Mouse (Mus musculus) c-Kit-positive CD71-positive TER-119-negative erythroid progenitor cells, embryonic 14.5 days (primary cell): ENCODE results near the gene Abca2.

Experiments
- DNase-seq: peaks from one replicate; pipeline ENCODE4 v3.0.0-alpha.2; 2013; ENCODE audit warnings: low read depth

The Abca2 gene

GRCm38 (mm10) chr2:25425481-25425880, 3.0 kb upstream of the Abca2 start:
- no peak for DNase-seq

- DNase-seq, result peak; percentile 60
Measured at GRCm38 (mm10) chr2:25426721-25427191, 1.7 kb upstream of the Abca2 start.

GRCm38 (mm10) chr2:25427256-25427655, 1.2 kb upstream of the Abca2 start:
- no peak for DNase-seq

- no peak for DNase-seq
Measured at GRCm38 (mm10) chr2:25429435-25430180, 1.1 kb downstream of the Abca2 start.

- no peak for DNase-seq
Measured at GRCm38 (mm10) chr2:25430395-25431233, 2.1 kb downstream of the Abca2 start.

GRCm38 (mm10) chr2:25431308-25431855, 2.9 kb downstream of the Abca2 start:
- no peak for DNase-seq

- DNase-seq, result no peak
Measured at GRCm38 (mm10) chr2:25432326-25433098, 4.0 kb downstream of the Abca2 start.

GRCm38 (mm10) chr2:25433101-25433500, 4.6 kb downstream of the Abca2 start:
- DNase-seq, result no peak

- DNase-seq, result no peak
Measured at GRCm38 (mm10) chr2:25434292-25434691, 5.8 kb downstream of the Abca2 start.

GRCm38 (mm10) chr2:25436286-25436820, 7.8 kb downstream of the Abca2 start:
- DNase-seq, result no peak

- no peak for DNase-seq
Measured at GRCm38 (mm10) chr2:25441067-25441466, 12.6 kb downstream of the Abca2 start.

GRCm38 (mm10) chr2:25442682-25443081, 14.2 kb downstream of the Abca2 start:
- DNase-seq, result no peak

GRCm38 (mm10) chr2:25450853-25451647, 22.5 kb downstream of the Abca2 start:
- DNase-seq, result no peak

- no peak for DNase-seq
Measured at GRCm38 (mm10) chr2:25452951-25453350, 24.4 kb downstream of the Abca2 start.

GRCm38 (mm10) chr2:25456205-25456953, 27.9 kb downstream of the Abca2 start, which contains the start of gene Clic3:
Gene Clic3 (plus strand): TSS chr2:25456838.
- DNase-seq, result no peak

GRCm38 (mm10) chr2:25457022-25457896, 28.8 kb downstream of the Abca2 start:
- DNase-seq, result no peak

- DNase-seq, result no peak
Measured at GRCm38 (mm10) chr2:25458911-25459310, 30.4 kb downstream of the Abca2 start.

GRCm38 (mm10) chr2:25460135-25460534, 31.6 kb downstream of the Abca2 start:
- DNase-seq, result no peak
